Mouse (Mus musculus) heart, postnatal 36 days (tissue): ENCODE measurements around the gene Krr1. TPM values are rescaled to one million over a fixed set of nuclear protein-coding genes. Genes with fewer than 3 reads are reported as not detected.
A peak's percentile ranks its signal among the peaks of the same experiment; 100 is the strongest.
"Not testable (repeated sequence)": the region's sequence is repeated elsewhere in the genome, so short reads cannot be mapped to it uniquely, and the experiment has no call there.

Experiments used
- DNase-seq, 2 experiments: peaks; one replicate each; pipeline ENCODE4 v3.0.0; 2021 to 2022
- intact Hi-C: fragments of 180-260 bp; cut with DNase I; formaldehyde crosslinking; loops from one replicate; pipeline ENCODE4 v1.15.1; 2025
- total RNA-seq, 2 experiments: library from RNA; stranded (reverse); gene quantifications; 2 replicates each; pipeline ENCODE4 v1.2.3; 2021

Gene Krr1
- total RNA-seq, 2 experiments from 2014 or later = 25.6 to 26.2 TPM

DNA sequence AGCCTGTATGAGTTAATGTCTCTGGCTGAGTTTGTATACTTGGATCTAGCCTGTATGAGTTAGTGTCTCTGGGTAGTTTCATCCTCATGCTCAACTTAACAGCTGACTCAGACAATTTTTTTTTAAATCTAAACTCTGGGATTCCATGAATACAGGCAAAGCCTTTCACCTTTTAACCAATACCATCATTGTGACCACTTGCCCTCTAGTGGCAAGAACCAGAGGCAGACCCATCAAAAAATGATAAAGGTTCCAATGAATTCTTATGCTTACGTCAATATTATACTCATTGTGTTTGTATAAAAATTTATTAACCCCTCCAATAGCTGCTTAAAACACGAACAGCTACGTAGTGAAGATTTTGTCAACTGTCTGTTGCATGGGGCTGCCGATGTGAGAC is 6.1 kb upstream of the Krr1 start:
- no peak for DNase-seq
- intact Hi-C loops = no loop called here

DNA sequence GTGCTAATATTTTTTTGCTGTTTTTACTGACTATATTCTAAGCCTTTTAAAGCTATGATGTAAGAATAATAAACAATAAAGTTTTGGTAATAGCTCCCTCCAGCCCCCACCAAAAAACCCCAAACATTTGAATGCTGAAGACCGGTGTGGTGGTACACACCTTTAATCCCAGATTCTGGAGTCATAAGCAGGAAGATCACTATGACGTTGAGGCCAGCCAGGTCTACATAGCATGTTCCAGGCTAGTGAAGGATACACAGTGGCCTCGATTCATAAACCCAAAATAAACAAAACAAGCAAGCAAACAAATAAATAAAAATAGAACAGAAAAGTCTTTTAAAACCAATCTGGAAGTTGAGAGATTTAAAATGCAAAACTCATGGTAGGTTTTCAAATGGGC is 535 bp upstream of the Krr1 start:
- DNase-seq = no peak
- intact Hi-C loops = loop anchor here (5.0 to 10.0 kb wide), 3 partner anchors 675 to 833 kb away; partner anchors contain the start of gene Bbs10

GRCm38 (mm10) chr10:111977584-111977983 is 5.1 kb downstream of the Krr1 start:
- peak; percentile 55 to 69 for DNase-seq
- intact Hi-C loops = loop anchor here (10.0 kb wide), 1 partner anchor 827 kb away; no protein-coding TSS in a partner anchor

- DNase-seq = no peak
- intact Hi-C loops = no loop called here
These were observed 10.6 kb downstream of the Krr1 start for GRCm38 (mm10) chr10:111983070-111983469.

- no peak for DNase-seq
- intact Hi-C loops = no loop called here
These were observed 14.0 kb downstream of the Krr1 start for GRCm38 (mm10) chr10:111986453-111986852.

GRCm38 (mm10) chr10:111995803-111996548 is 23.5 kb downstream of the Krr1 start:
- intact Hi-C loops = no loop called here
- DNase-seq = no peak

DNA sequence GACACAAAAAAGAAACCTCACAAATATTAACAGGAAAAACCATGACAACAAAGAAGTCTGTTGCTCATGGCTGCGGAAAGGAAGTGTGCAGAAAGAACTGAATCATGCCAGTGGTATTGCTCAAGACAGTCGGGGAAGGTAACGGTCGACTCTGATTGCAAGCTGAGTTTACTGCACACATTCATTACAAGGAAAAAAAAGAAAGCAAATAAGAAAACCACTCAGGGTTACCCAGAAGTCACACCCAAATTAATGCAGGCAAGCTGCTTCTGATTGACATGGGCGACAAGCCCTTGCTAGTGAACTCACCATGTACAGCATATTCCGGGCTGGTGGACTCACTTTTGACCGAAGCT is 24.1 kb downstream of the Krr1 start:
- no peak for DNase-seq
- intact Hi-C loops = no loop called here

GRCm38 (mm10) chr10:111996911-111997347 is 24.5 kb downstream of the Krr1 start:
- intact Hi-C loops = no loop called here
- DNase-seq = peak in 1 of 2 experiments; percentile 16

GRCm38 (mm10) chr10:111997671-111998070 is 25.2 kb downstream of the Krr1 start:
- no peak for DNase-seq
- intact Hi-C loops = no loop called here

- intact Hi-C loops = no loop called here
- DNase-seq = no peak
These were observed 27.3 kb downstream of the Krr1 start for GRCm38 (mm10) chr10:111999765-112000164.

GRCm38 (mm10) chr10:112000568-112000967 is 28.1 kb downstream of the Krr1 start:
- intact Hi-C loops = no loop called here
- DNase-seq = no peak

DNA sequence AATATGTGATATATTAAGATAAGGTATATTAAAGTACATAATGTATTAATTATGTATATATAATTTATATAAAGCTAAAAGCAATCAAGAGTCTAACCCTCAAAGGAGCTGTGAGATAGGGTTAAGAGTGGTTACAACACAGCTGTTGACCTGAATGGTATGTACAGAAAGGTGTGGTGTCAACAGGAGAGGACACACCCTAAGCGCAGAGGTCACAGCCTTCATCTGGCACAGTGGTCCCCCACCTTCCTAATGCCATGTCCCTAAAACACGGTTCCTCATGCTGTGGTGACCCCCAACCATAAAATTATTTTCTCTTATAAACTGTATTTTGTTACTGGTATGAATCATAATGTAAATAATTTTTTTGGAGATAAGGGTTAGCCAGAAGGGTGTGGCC is 28.9 kb downstream of the Krr1 start:
- intact Hi-C loops = no loop called here
- no peak for DNase-seq

DNA sequence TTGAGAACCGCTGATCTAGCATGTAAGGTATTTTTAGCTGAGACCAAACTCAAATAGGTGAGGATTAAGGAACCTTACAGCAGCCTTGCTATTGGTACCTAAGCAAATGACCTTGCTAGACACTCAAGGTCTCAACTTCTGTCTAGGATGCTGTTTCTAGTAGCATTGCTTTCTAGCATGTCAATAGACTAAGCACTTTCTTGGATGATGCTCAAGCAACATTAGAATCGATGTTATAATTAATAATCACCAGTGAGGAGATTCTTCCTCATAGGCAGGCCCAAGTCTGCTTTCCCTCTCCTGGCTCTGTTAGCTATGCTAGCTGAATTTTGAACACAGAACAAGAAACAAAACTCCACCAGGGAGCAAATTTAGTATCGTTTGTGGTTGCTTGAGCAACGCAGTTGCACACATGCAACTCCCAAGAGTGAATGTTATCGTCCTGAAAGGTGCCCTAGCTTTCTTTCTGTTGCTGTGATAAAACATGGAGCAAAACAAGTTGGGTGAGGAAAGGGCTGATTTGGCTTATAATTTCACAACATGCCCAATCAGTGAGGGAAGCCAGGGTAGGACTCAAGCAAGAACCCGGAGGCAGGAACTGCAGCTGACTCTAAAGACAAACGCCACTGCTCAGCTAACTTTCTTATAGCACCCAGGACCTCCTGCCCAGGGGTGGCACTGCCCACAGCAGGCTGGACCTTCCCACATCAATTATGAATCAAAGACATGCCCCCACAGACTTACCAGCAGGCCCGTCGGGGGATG is 29.5 kb downstream of the Krr1 start:
- intact Hi-C loops = no loop called here
- no peak for DNase-seq

GRCm38 (mm10) chr10:112002544-112003215 is 30.2 kb downstream of the Krr1 start, which contains the start of gene Glipr1:
Glipr1 (minus strand) TSS chr10:112002631.
- no peak for DNase-seq

DNA sequence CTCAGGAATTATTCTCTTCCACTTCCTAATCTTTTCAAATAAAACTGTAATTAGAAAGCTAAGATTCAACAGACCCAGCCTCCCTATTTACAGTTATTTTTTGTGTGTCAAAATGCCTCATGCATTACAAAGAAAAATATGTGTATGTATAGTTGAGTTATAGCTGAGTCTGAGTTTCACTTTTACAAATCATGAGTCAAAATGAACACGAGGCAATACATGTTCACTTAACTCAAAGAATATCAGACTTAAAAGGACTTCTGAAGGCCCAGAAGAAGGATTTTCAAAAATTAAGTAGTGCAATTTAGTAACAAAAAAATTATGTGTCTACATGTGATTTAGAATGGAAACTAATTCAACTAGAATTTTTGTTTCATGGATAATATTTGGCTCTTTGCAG is 37.0 kb downstream of the Krr1 start:
- intact Hi-C loops, DNase-seq: not testable (repeated sequence)

More at GRCm38 (mm10) chr10:112002544-112003215, 30.2 kb downstream of the Krr1 start, which contains the start of gene Glipr1:
- intact Hi-C loops = no loop called here

GRCm38 (mm10) chr10:112023585-112023984 is 51.1 kb downstream of the Krr1 start:
- intact Hi-C loops = loop anchor here (5.0 kb wide), 1 partner anchor 179 kb away; no protein-coding TSS in a partner anchor
- DNase-seq = no peak

DNA sequence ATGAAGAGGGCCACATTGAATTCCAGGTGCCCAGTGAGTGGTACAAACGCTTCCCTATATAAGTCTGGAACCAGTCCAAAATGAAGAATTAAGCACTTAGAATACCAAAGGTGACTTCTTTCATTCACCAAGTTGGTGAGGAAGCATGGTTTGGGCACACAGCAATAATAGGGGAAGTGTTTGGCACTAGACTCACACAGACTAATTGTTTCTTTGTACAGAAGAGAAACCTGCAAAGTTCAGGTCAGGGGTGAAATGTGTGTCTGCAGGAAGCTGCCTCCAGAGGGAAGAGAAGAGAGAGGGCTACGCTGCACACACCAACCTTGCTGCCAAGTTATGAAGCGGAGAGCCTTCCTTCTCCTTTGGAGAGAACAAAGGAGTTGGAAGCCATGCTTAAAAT is 56.2 kb downstream of the Krr1 start:
- intact Hi-C loops, DNase-seq: not testable (repeated sequence)
